Comparison of ENCODE assay signal across 13 mouse cellular contexts in genomic region chr19:4220416-4220815, GRCm38 (mm10). TPM values are rescaled to one million over a fixed set of nuclear protein-coding genes. Genes with fewer than 3 reads are reported as not detected.
DNase-seq lines count a peak whose midpoint lies in the region; ATAC-seq and TF ChIP-seq lines count a peak whose summit lies in the region.
"Had no signal": no experiment of that assay in that cellular context is flagged by ENCODE, and none has a peak within 500 bp of the region (broad histone marks: within the 10 kb centered on the region; RNA-seq: fewer than 3 reads in every experiment).

No protein-coding gene starts in this region.

- WGBS in kidney, embryonic 16.5 days: 37% methylated on average over 3 of the region's 4 CpGs
- 18% methylated on average over 4 of the region's 4 CpGs for WGBS in bone marrow, adult 2 months
- WGBS in liver, embryonic 13.5 days (ENCODE audit: insufficient replicate concordance): 37% methylated on average over 4 of the region's 4 CpGs
- 52% methylated on average over 4 of the region's 4 CpGs for WGBS in forebrain, embryonic 16.5 days

- DNase-seq in adrenal gland, adult (ENCODE audit: inconsistent age in 2 of 2, low spot score in 1 of 2): peak; percentile 27 to 40
- DNase-seq in adrenal gland, postnatal 4 days (ENCODE audit: low spot score in 2 of 2): no peak
- no peak for DNase-seq in kidney, postnatal 14 days
- DNase-seq in liver, embryonic 13.5 days: no peak
- DNase-seq in layer of hippocampus, postnatal 14 days (ENCODE audit: low spot score in 2 of 2): no peak

- H3K36me3 ChIP-seq in kidney, embryonic 16.5 days (ENCODE audit: insufficient read depth, low read length): no peaks in the 10 kb centered on the region
- H3K36me3 ChIP-seq in liver, embryonic 13.5 days: no peaks in the 10 kb centered on the region
- no peaks in the 10 kb centered on the region for H3K36me3 ChIP-seq in forebrain, embryonic 16.5 days (ENCODE audit: control insufficient read depth, insufficient read depth)
- H3K36me3 ChIP-seq: hindbrain, embryonic 12.5 days had no signal

- H3K4me1 ChIP-seq in kidney, embryonic 16.5 days (ENCODE audit: insufficient read depth, low read length): peaks cover 60% of the 10 kb centered on the region
- H3K4me1 ChIP-seq in bone marrow, adult 2 months (ENCODE audit: control insufficient read depth, insufficient read depth, low read length): peaks cover 17% of the 10 kb centered on the region
- H3K4me1 ChIP-seq in liver, embryonic 13.5 days (replicated peaks): peaks cover 61% of the 10 kb centered on the region
- H3K4me1 ChIP-seq in forebrain, embryonic 16.5 days (replicated peaks; ENCODE audit: control insufficient read depth, insufficient read depth, low read length): peaks cover 17% of the 10 kb centered on the region

- no peak for ATAC-seq in kidney, embryonic 16.5 days (ENCODE audit: low FRiP score, low TSS enrichment)
- ATAC-seq in liver, embryonic 13.5 days (ENCODE audit: low read depth): 0 out of 2 replicates have a peak, but pooled peaks have one; percentile 14
- no peak for ATAC-seq in forebrain, embryonic 16.5 days
- ATAC-seq: midbrain, embryonic 16.5 days; Patski had no signal

- H3K9me3 ChIP-seq in kidney, embryonic 16.5 days (ENCODE audit: low read length): no peaks in the 10 kb centered on the region
- H3K9me3 ChIP-seq in liver, embryonic 13.5 days (replicated peaks): no peaks in the 10 kb centered on the region
- H3K9me3 ChIP-seq in forebrain, embryonic 16.5 days (ENCODE audit: control insufficient read depth, low read length): no peaks in the 10 kb centered on the region
- H3K9me3 ChIP-seq: hindbrain, embryonic 12.5 days had no signal

- TF ChIP-seq POLR2A in bone marrow, adult 2 months (IDR thresholded peaks at IDR 0.05; ENCODE audit: borderline replicate concordance, control insufficient read depth, low read depth, low read length): no peak

- H3K9ac ChIP-seq in kidney, embryonic 16.5 days (replicated peaks; ENCODE audit: low read length): peak overlapping the region; percentile 52
- no peak overlapping the region for H3K9ac ChIP-seq in liver, embryonic 13.5 days
- no peak overlapping the region for H3K9ac ChIP-seq in forebrain, embryonic 16.5 days (replicated peaks; ENCODE audit: low read depth, low read length)
- H3K9ac ChIP-seq: hindbrain, embryonic 12.5 days had no signal

- no peak for TF ChIP-seq CTCF in bone marrow, adult 2 months (IDR thresholded peaks at IDR 0.05; ENCODE audit: control insufficient read depth, insufficient read depth, low read length)

- H3K4me3 ChIP-seq in kidney, embryonic 16.5 days (ENCODE audit: low read length): no peak overlapping the region
- no peak overlapping the region for H3K4me3 ChIP-seq in bone marrow, adult 2 months (replicated peaks; ENCODE audit: control insufficient read depth, low read depth, low read length)
- no peak overlapping the region for H3K4me3 ChIP-seq in liver, embryonic 13.5 days (replicated peaks)
- H3K4me3 ChIP-seq in forebrain, embryonic 16.5 days (replicated peaks; ENCODE audit: low read length): no peak overlapping the region
- H3K4me3 ChIP-seq: hindbrain, embryonic 12.5 days had no signal

- peak overlapping the region; percentile 87 for H3K27ac ChIP-seq in kidney, embryonic 16.5 days (ENCODE audit: low read length)
- H3K27ac ChIP-seq in bone marrow, adult 2 months (ENCODE audit: control insufficient read depth, insufficient read depth, low read depth, low read length, poor library complexity): peak overlapping the region; percentile 26
- H3K27ac ChIP-seq in liver, embryonic 13.5 days: peak overlapping the region; percentile 45
- H3K27ac ChIP-seq in forebrain, embryonic 16.5 days (ENCODE audit: low read length): no peak overlapping the region
- H3K27ac ChIP-seq: hindbrain, embryonic 12.5 days had no signal

- no peaks in the 10 kb centered on the region for H3K27me3 ChIP-seq in kidney, embryonic 16.5 days (ENCODE audit: insufficient read depth, low read length)
- H3K27me3 ChIP-seq in liver, embryonic 13.5 days: peaks cover 81% of the 10 kb centered on the region
- H3K27me3 ChIP-seq in forebrain, embryonic 16.5 days (replicated peaks; ENCODE audit: control insufficient read depth, insufficient read depth, low read length): peaks cover 9% of the 10 kb centered on the region
- H3K27me3 ChIP-seq: Patski had no signal

- peak overlapping the region; percentile 31 for H3K4me2 ChIP-seq in kidney, embryonic 16.5 days (replicated peaks; ENCODE audit: low read depth, low read length)
- no peak overlapping the region for H3K4me2 ChIP-seq in liver, embryonic 13.5 days
- no peak overlapping the region for H3K4me2 ChIP-seq in forebrain, embryonic 16.5 days (ENCODE audit: low read length)
- H3K4me2 ChIP-seq: hindbrain, embryonic 12.5 days had no signal

RNA-seq across cellular contexts. Expression of gene AC109138.7, which starts 6.3 kb away (rescaled TPM):
- total RNA-seq in adrenal gland, postnatal 4 days (2021): not detected
- polyA plus RNA-seq in kidney, embryonic 16.5 days (2015; fragmentation: Nextera tagmentation; extraction: Ambion mirVana): not detected in 2 replicates
- not detected in 2 replicates for polyA plus RNA-seq in bone marrow, adult 2 months (2011; ENCODE audit: insufficient read depth, insufficient read length, low replicate concordance, missing spikeins)
- polyA plus RNA-seq in liver, embryonic 13.5 days (2015; fragmentation: Nextera tagmentation; extraction: Ambion mirVana): not detected in 2 replicates
- total RNA-seq in layer of hippocampus, postnatal 14 days (2021): not detected
- polyA plus RNA-seq in forebrain, embryonic 16.5 days (2015; fragmentation: Nextera tagmentation; extraction: Ambion mirVana): not detected in 2 replicates
- total RNA-seq: common myeloid progenitor, adult 5-6 weeks; left cerebral cortex, postnatal 25 days had no signal
- polyA plus RNA-seq: hindbrain, embryonic 12.5 days; midbrain, embryonic 16.5 days had no signal

RNA-seq across cellular contexts. Expression of gene Clcf1, which starts 6.4 kb away (rescaled TPM):
- 10 to 100 TPM; 10.0 to 10.7 TPM for total RNA-seq in adrenal gland, postnatal 4 days (2021)
- polyA plus RNA-seq in kidney, embryonic 16.5 days (2015; fragmentation: Nextera tagmentation; extraction: Ambion mirVana): 6.8 and 7.5 TPM in 2 replicates
- polyA plus RNA-seq in bone marrow, adult 2 months (2011; ENCODE audit: insufficient read depth, insufficient read length, low replicate concordance, missing spikeins): 10.3 and 25.4 TPM in 2 replicates
- polyA plus RNA-seq in liver, embryonic 13.5 days (2015; fragmentation: Nextera tagmentation; extraction: Ambion mirVana): 0.35 and 0.46 TPM in 2 replicates
- under 1 TPM; 0.88 to 0.90 TPM for total RNA-seq in layer of hippocampus, postnatal 14 days (2021)
- polyA plus RNA-seq in forebrain, embryonic 16.5 days (2015; fragmentation: Nextera tagmentation; extraction: Ambion mirVana): 0.40 and 0.49 TPM in 2 replicates

RNA-seq across cellular contexts. Expression of gene Pold4, which starts 11.3 kb away (rescaled TPM):
- total RNA-seq in adrenal gland, postnatal 4 days (2021): 10 to 100 TPM; 32.7 to 34.3 TPM
- 34.2 and 36.3 TPM in 2 replicates for polyA plus RNA-seq in kidney, embryonic 16.5 days (2015; fragmentation: Nextera tagmentation; extraction: Ambion mirVana)
- polyA plus RNA-seq in bone marrow, adult 2 months (2011; ENCODE audit: insufficient read depth, insufficient read length, low replicate concordance, missing spikeins): 31.7 and 54.7 TPM in 2 replicates
- polyA plus RNA-seq in liver, embryonic 13.5 days (2015; fragmentation: Nextera tagmentation; extraction: Ambion mirVana): 8.3 and 12.3 TPM in 2 replicates
- 10 to 100 TPM; 11.9 to 13.5 TPM for total RNA-seq in layer of hippocampus, postnatal 14 days (2021)
- 19.6 and 21.9 TPM in 2 replicates for polyA plus RNA-seq in forebrain, embryonic 16.5 days (2015; fragmentation: Nextera tagmentation; extraction: Ambion mirVana)

RNA-seq across cellular contexts. Expression of gene Rad9a, which starts 19.0 kb away (rescaled TPM):
- total RNA-seq in adrenal gland, postnatal 4 days (2021): 10 to 100 TPM; 14.7 to 16.2 TPM
- 39.4 and 39.9 TPM in 2 replicates for polyA plus RNA-seq in kidney, embryonic 16.5 days (2015; fragmentation: Nextera tagmentation; extraction: Ambion mirVana)
- polyA plus RNA-seq in bone marrow, adult 2 months (2011; ENCODE audit: insufficient read depth, insufficient read length, low replicate concordance, missing spikeins): 24.2 and 39.8 TPM in 2 replicates
- 17.4 and 20.7 TPM in 2 replicates for polyA plus RNA-seq in liver, embryonic 13.5 days (2015; fragmentation: Nextera tagmentation; extraction: Ambion mirVana)
- total RNA-seq in layer of hippocampus, postnatal 14 days (2021): 1 to 10 TPM; 6.6 to 6.7 TPM
- 22.6 and 26.1 TPM in 2 replicates for polyA plus RNA-seq in forebrain, embryonic 16.5 days (2015; fragmentation: Nextera tagmentation; extraction: Ambion mirVana)

RNA-seq across cellular contexts. Expression of gene Ppp1ca, which starts 28.6 kb away (rescaled TPM):
- total RNA-seq in adrenal gland, postnatal 4 days (2021): 100 to 1,000 TPM; 464 to 467 TPM
- polyA plus RNA-seq in kidney, embryonic 16.5 days (2015; fragmentation: Nextera tagmentation; extraction: Ambion mirVana): 1,050 and 1,120 TPM in 2 replicates
- 121 and 204 TPM in 2 replicates for polyA plus RNA-seq in bone marrow, adult 2 months (2011; ENCODE audit: insufficient read depth, insufficient read length, low replicate concordance, missing spikeins)
- polyA plus RNA-seq in liver, embryonic 13.5 days (2015; fragmentation: Nextera tagmentation; extraction: Ambion mirVana): 517 and 527 TPM in 2 replicates
- total RNA-seq in layer of hippocampus, postnatal 14 days (2021): 100 to 1,000 TPM; 281 TPM
- polyA plus RNA-seq in forebrain, embryonic 16.5 days (2015; fragmentation: Nextera tagmentation; extraction: Ambion mirVana): 551 and 574 TPM in 2 replicates

Comparison
In these comparisons a context has a peak if more than half of its experiments do, and no peak if none do; other contexts are left out.
1. DNase-seq: peak in adrenal gland, adult (2 of 2); none in adrenal gland, postnatal 4 days (0 of 2), kidney, postnatal 14 days (single experiment), liver, embryonic 13.5 days (single experiment) and layer of hippocampus, postnatal 14 days (0 of 2).